Mouse (Mus musculus) cerebellum, postnatal 25 days (tissue): Measurements from ENCODE around the gene Rps6ka3.

Experiments used
- DNase-seq, 2 experiments: peaks; one replicate each; pipeline ENCODE4 v3.0.0; 2021; ENCODE audit warnings: mixed read lengths in 2 of 2

Gene Rps6ka3

DNA sequence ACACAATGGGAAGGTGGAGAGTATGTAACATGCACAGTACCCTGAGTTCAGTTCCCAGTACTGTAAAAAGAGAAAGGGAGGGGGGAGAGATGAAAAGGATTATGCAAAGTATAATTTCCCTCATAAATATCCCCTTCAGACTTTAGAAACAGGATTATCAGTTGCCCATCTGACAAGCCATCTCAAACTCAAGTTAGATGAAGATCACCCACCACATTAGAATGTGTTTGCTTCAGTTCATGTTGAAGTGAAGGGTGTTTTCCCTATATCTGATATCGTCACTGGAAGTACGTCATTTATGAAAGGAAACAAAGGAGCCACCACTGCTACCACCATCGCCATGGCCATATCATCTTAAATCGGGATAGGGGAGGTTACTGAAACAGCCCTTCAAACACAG lies at the start of gene Rps6ka3:
Gene Rps6ka3 (plus strand): TSS at position 301 of the 400 bp plus-strand sequence.
- no peak for DNase-seq

- DNase-seq: no peak
Observed at GRCm38 (mm10) chrX:159169200-159169599, 40.9 kb upstream of the Rps6ka3 start.

- DNase-seq: no peak
Observed at GRCm38 (mm10) chrX:159171579-159171978, 38.5 kb upstream of the Rps6ka3 start.

DNA sequence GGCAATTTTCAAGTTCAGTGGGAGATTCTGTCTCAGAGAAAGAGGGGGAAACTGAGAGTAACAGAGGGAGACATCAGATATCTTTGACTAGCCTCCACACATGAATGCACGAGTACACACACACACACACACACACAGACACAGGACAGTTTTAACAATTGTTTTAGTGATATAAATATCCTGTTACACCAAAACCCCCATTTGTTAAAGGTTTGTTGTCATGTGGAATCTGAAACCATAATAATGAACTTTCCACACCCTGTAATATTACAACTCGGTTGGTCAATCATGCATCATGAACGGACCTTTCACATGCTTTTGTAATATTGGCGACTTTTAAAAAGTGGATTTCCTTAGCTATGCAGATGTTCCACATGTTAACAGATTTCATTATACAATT lies 18.5 kb upstream of the Rps6ka3 start:
- no peak for DNase-seq

DNA sequence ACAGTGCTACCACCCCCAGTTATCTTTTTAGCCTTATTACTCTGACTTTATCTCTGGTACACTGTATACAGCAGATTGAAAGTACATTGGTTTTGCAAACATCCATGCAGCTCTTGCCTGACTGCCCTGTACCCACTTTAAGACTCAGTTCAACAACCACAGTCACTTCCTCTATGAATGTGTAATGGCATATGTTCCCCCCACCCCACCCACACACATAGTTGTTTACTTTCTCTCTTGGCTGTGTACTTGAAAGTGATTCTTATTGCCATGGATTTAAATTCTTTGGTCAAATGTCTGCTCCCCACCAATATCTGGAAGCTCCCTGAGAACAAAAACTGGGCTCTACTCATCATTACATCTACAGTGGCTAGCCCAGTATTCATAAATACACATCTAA lies 10.6 kb upstream of the Rps6ka3 start:
- no peak for DNase-seq

DNA sequence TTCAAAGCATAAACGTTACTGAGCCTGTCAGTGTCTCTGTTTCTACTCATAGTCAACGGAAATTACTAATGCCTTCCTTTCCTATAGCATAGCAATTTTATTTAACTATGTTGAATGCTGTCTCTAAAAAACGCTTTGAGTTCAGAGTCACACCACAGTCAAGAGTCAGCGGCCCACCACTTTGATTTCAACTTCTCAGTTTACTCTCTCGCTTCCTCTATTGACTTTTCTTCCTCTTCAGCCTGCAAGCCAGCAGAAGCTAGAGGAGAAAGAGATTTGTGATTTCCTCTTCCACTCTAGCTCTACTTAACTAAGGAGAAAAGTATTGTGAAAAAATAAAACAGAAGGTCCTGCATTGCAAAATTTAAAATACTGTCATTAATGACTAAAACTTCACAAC lies 10.0 kb upstream of the Rps6ka3 start:
- no peak for DNase-seq

- DNase-seq: no peak
Observed at GRCm38 (mm10) chrX:159210892-159211583, 931 bp downstream of the Rps6ka3 start.

GRCm38 (mm10) chrX:159215253-159215652 lies 5.1 kb downstream of the Rps6ka3 start:
- no peak for DNase-seq

DNA sequence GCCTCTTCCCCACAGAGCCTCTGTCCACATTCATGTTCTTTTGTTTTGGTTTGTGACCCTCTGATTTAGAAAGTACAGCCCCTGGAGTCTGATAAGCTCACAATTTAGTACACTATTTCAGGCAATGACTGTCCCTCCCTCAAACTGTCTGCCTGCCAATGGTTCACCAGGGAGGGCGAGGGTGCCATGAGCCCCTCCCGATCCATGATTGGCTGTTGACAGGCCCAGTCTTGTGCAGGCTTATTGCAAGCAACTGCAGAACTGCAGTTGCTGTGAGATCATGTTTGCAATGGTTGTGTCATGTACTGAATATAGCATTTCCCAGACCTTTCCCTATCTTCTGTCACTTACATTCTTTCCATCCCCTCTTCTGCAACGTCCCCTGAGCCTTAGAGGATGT lies 12.4 kb downstream of the Rps6ka3 start:
- DNase-seq: no peak

GRCm38 (mm10) chrX:159237275-159237674 lies 27.2 kb downstream of the Rps6ka3 start:
- DNase-seq: no peak

DNA sequence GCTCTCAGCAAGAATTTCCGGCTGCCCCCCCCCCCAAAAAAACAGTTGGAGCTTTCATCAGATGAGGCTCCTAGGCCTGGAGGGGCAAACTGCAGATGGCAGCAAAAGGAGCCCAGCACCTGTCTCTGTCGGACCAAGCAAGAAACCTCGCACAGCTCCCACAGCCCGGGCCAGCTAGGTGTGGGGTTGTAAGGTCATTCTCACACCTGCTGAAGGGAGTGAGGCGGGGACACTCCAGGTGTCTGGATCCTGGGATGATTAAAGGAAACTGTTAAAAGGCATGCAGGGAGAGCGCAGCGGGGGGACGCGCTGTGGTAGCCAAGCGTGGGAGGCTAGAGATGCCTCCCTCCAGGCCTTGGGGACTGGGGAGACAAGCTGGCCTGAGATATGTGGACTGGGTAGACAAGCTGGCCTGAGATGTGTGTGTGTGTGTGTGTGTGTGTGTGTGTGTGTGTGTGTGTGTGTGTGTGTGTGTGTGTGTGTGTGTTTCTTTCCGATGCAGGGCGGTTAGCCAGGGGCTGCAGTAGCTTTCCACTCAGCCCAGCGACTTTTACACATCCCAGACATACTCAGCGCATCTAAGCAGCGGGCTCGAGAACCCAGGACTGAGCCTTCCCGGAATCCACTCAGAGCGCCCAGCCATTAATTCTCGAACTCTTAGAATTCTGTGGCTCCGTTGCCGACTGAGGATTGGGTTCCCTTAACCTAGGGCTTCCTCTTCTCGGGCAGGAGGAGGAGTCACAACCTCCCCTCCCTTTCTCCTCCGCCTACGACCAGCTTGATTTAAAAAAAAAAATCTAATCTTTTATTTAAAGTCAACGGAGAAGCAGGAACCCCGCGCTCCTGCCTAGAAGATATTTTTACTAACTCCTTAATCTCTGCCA lies 44.1 kb downstream of the Rps6ka3 start:
- peak; percentile 60 to 63 for DNase-seq

DNA sequence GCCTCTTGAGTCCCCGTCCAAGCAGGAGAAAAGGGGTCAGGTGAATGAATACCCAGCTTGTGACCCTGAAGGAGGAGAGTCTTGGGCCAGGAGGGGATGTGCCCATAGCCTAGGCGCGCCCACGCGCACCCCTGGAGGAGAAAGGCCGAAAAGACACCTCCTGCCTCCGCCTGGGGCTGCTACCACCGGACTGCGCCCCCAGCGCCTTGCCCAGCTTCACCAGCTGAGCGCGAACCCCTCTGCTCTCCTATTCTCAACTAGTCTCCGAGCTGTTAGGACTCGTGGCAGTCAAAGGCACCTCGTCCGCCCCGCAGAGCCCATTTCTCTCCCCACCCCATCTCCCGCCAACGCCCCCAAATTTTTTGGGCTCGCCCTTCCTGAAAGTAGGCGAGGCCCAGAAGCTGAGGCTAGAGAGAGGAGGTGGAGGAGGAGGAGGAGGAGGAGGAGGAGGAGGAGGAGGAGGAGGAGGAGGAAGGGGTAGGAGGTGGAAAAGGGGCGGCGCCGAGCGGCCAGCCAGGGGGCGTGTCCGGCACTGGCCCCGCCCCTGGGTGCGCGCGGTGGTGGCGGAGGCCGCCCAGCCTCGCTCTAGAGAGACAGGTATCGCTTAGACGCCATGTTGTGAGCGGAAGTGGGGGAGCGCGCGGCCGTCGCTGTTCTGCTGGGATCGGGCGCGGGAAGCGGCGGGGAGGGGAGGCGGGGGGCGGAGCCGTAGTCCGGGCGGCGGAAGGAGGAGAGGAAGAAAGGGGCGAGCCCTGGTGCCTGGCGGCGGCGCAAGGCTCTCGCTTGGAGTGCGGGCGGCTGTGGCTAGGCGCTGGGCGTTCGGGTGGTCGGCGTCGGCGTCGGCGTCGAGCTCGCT lies 45.2 kb downstream of the Rps6ka3 start:
- DNase-seq: peak; percentile 84 to 92

GRCm38 (mm10) chrX:159256040-159256852 lies 46.1 kb downstream of the Rps6ka3 start:
- peak; percentile 30 to 41 for DNase-seq

DNA sequence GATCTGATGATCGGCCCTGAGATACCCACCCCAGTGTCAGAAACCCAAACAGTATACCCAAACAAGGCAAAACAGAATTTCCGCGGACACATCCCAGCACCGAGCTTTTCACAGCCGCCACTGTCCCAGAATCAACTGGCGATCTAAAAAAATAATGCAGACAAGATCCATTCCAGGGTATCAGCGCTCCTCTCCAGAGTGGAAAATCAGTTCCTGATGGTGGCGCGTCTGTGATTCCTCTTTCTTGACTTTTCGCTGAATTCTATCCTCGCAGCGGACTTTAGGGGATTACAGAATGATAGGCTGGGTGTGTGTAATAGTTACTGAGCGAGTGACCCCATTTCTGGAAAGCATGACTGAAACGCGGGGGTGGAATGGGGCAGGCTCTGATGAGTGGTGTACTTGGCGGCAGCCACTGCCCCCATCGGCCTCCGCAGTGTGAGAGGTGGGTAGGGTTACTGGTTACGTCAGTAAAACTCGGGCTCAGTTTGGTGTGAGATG lies 46.9 kb downstream of the Rps6ka3 start:
- peak; percentile 63 to 73 for DNase-seq

GRCm38 (mm10) chrX:159264681-159265080 lies 54.6 kb downstream of the Rps6ka3 start:
- peak in 1 of 2 experiments; percentile 9 for DNase-seq

DNA sequence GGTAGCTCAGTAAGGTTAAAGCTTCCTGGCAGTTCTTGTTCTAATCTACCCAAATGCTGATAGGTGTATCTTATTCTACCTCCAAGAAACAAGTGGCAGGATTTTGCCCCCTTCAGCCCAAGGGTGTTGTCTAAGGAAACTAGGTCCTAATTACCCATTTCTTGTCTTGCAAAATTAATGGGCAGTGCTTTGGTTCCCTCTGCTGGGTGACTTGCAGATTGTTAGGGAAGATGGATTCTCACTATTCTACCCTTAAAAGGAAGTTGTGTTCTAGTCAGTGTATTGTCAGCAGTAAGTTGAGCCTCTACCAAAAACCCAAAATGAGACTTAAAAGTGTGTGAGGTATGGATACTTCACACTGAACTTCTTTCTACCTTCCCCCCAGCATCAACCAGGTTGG lies 59.0 kb downstream of the Rps6ka3 start:
- peak; percentile 35 to 53 for DNase-seq

- peak in 1 of 2 experiments; percentile 18 for DNase-seq
Observed at GRCm38 (mm10) chrX:159286765-159287164, 76.7 kb downstream of the Rps6ka3 start.

DNA sequence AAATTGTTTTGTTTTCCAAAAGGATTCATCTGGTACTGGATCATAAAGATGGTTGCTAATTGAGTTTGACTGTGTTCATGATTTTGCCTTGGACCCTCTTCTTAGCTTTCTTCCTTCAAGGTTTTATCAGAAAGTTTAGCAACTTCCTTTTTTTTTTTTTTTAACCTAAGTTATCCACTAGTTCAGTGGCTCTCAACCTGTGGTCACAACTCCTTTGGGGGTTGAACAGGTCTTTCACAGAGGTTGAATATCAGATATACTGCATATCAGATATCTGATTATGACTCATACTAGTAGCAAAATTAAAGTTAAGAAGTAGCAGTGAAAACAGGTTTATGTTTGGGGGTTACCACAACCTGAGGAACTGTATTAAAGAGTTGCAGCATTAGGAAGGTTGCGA lies 85.8 kb downstream of the Rps6ka3 start:
- no peak for DNase-seq

GRCm38 (mm10) chrX:159302349-159303311 lies 92.5 kb downstream of the Rps6ka3 start:
- no peak for DNase-seq

GRCm38 (mm10) chrX:159315293-159315692 lies 105.2 kb downstream of the Rps6ka3 start:
- no peak for DNase-seq

- DNase-seq: peak; percentile 71 to 84
Observed at GRCm38 (mm10) chrX:159321342-159321741, 111.2 kb downstream of the Rps6ka3 start.
